Mouse (Mus musculus): ENCODE results near the gene Rps6ka5. TPM values are rescaled to one million over a fixed set of nuclear protein-coding genes. Genes with fewer than 3 reads are reported as not detected.
A peak's percentile ranks its signal among the peaks of the same experiment; 100 is the strongest.

The Rps6ka5 gene
- polyA plus RNA-seq, 2 experiments: 1.2 to 1.4 TPM

DNA sequence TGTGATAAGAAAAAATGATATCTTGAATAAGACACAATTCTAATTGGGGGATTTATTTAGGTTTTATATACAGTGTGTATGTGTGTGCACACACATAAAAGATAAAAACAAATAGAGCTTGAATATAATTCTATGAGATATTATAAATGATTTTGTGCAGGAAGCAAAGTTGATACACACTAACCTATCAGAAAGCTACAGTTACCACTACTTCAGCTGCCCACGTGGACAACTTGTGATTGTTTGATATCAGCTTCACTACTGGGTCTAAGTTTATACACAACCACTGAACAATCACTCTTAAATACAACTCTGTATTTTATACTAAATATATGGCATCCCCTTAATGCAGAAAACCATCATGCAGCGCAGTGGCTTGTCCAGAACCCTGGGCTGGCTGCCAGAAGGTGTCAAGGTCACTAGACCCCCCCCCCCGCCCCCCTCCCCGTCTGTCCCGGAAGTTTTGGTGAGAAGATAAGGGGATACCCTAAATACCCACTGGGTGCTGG, 113.5 kb downstream of the Rps6ka5 start:
- Histone ChIP-seq H3K9ac (replicated peaks) (no peak overlapping the region), H3K4me3 (ENCODE audit: insufficient read depth in 1 of 2, low read depth in 2 of 2, low read length in 2 of 2) (no peak overlapping the region), H3K9me3 (ENCODE audit: control insufficient read depth, low read length) (no peaks in the 10 kb centered on the region), H3K4me2 (ENCODE audit: low read depth) (no peak overlapping the region), H3K36me3 (replicated peaks; ENCODE audit: control insufficient read depth, insufficient read depth, low read depth) (no peaks in the 10 kb centered on the region), H3K27me3 (ENCODE audit: control insufficient read depth, insufficient read depth, low read length) (no peaks in the 10 kb centered on the region), H3K27ac (no peak overlapping the region), H3K4me1 (replicated peaks; ENCODE audit: control insufficient read depth in 2 of 2, insufficient read depth in 2 of 2, low read length in 1 of 2) (no peaks in the 10 kb centered on the region)
- TF ChIP-seq CTCF (IDR thresholded peaks at IDR 0.05; ENCODE audit: low read depth) (no peak), EP300 (IDR thresholded peaks at IDR 0.05; ENCODE audit: low read depth) (no peak)
- DNase-seq (ENCODE audit: low read depth in 3 of 3, low spot score in 3 of 3): no peak
- 29% methylated on average over 5 of the region's 5 CpGs for WGBS (ENCODE audit: insufficient replicate concordance)
- ATAC-seq (ENCODE audit: insufficient read depth): no peak

GRCm38 (mm10) chr12:100609766-100610165, 117.0 kb downstream of the Rps6ka5 start:
- no peak for TF ChIP-seq CTCF (IDR thresholded peaks at IDR 0.05; ENCODE audit: low read depth)
- no peak for TF ChIP-seq EP300 (IDR thresholded peaks at IDR 0.05; ENCODE audit: low read depth)
- whole genome bisulfite sequencing (ENCODE audit: insufficient replicate concordance): 76% methylated on average over 5 of the region's 5 CpGs
- Histone ChIP-seq H3K36me3 (replicated peaks; ENCODE audit: control insufficient read depth, insufficient read depth, low read depth) (no peaks in the 10 kb centered on the region), H3K27ac (no peak overlapping the region), H3K9me3 (ENCODE audit: control insufficient read depth, low read length) (no peaks in the 10 kb centered on the region), H3K4me1 (replicated peaks; ENCODE audit: control insufficient read depth in 2 of 2, insufficient read depth in 2 of 2, low read length in 1 of 2) (no peaks in the 10 kb centered on the region), H3K4me3 (ENCODE audit: insufficient read depth in 1 of 2, low read depth in 2 of 2, low read length in 2 of 2) (no peak overlapping the region), H3K9ac (replicated peaks) (no peak overlapping the region), H3K27me3 (ENCODE audit: control insufficient read depth, insufficient read depth, low read length) (no peaks in the 10 kb centered on the region), H3K4me2 (ENCODE audit: low read depth) (no peak overlapping the region)
- DNase-seq (ENCODE audit: low read depth in 3 of 3, low spot score in 3 of 3) (no peak), ATAC-seq (ENCODE audit: insufficient read depth) (no peak)

DNA sequence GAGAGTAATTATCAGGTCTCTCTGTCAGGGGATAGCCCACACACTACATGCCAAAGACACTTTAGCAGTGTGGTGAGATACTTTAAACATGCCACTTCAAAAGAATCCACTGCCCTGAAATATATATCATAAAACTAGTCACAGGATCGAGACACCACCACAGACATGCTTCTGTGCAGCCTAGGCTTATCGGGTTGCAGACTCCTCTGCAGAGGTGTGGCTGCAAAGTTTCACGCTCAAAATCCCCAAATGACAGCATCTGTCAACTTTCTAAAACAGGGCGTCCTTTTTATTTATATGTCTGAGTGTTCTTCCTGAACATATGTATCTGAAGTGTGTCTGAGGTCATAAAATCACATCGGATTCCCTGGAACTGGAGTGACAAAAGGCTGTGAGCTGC, 117.7 kb downstream of the Rps6ka5 start:
- no peaks in the 10 kb centered on the region for H3K4me1 ChIP-seq (replicated peaks; ENCODE audit: control insufficient read depth in 2 of 2, insufficient read depth in 2 of 2, low read length in 1 of 2)
- no peaks in the 10 kb centered on the region for H3K27me3 ChIP-seq (ENCODE audit: control insufficient read depth, insufficient read depth, low read length)
- DNase-seq (ENCODE audit: low read depth in 3 of 3, low spot score in 3 of 3): no peak
- 50% methylated on average over 5 of the region's 5 CpGs for WGBS (ENCODE audit: insufficient replicate concordance)
- no peak overlapping the region for H3K27ac ChIP-seq
- H3K4me2 ChIP-seq (ENCODE audit: low read depth): no peak overlapping the region
- no peak overlapping the region for H3K4me3 ChIP-seq (ENCODE audit: insufficient read depth in 1 of 2, low read depth in 2 of 2, low read length in 2 of 2)
- no peaks in the 10 kb centered on the region for H3K36me3 ChIP-seq (replicated peaks; ENCODE audit: control insufficient read depth, insufficient read depth, low read depth)
- no peaks in the 10 kb centered on the region for H3K9me3 ChIP-seq (ENCODE audit: control insufficient read depth, low read length)
- TF ChIP-seq EP300 (IDR thresholded peaks at IDR 0.05; ENCODE audit: low read depth): no peak
- no peak for TF ChIP-seq CTCF (IDR thresholded peaks at IDR 0.05; ENCODE audit: low read depth)
- no peak for ATAC-seq (ENCODE audit: insufficient read depth)
- no peak overlapping the region for H3K9ac ChIP-seq (replicated peaks)

DNA sequence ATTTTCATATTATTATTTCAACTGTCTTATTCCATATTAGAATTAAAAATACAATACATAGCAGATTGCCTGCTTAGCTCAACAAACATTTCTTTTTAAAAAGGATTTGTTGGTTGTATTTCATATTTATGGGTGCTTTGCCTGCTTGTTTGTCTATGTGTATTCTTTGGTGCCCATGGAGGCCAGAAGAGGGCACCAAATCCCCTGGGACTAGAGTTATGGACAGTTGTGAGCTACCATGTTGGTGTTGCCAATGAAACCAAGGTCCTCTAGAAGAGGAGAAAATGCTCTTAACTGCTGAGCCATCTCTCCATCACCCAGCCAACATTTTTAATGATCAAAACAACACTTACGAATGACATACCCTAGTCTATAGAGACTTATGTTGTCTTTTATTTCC, 120.0 kb downstream of the Rps6ka5 start:
- Histone ChIP-seq H3K4me1 (replicated peaks; ENCODE audit: control insufficient read depth in 2 of 2, insufficient read depth in 2 of 2, low read length in 1 of 2) (no peaks in the 10 kb centered on the region), H3K4me3 (ENCODE audit: insufficient read depth in 1 of 2, low read depth in 2 of 2, low read length in 2 of 2) (no peak overlapping the region), H3K4me2 (ENCODE audit: low read depth) (no peak overlapping the region), H3K9me3 (ENCODE audit: control insufficient read depth, low read length) (no peaks in the 10 kb centered on the region), H3K9ac (replicated peaks) (no peak overlapping the region), H3K36me3 (replicated peaks; ENCODE audit: control insufficient read depth, insufficient read depth, low read depth) (no peaks in the 10 kb centered on the region), H3K27me3 (ENCODE audit: control insufficient read depth, insufficient read depth, low read length) (no peaks in the 10 kb centered on the region), H3K27ac (no peak overlapping the region)
- no peak for ATAC-seq (ENCODE audit: insufficient read depth)
- DNase-seq (ENCODE audit: low read depth in 3 of 3, low spot score in 3 of 3): peak in 2 of 3 experiments; percentile 12 to 26
- WGBS (ENCODE audit: insufficient replicate concordance): 65% methylated on average over 1 of the region's 1 CpGs
- TF ChIP-seq EP300 (IDR thresholded peaks at IDR 0.05; ENCODE audit: low read depth) (no peak), CTCF (IDR thresholded peaks at IDR 0.05; ENCODE audit: low read depth) (peak; percentile 55)

DNA sequence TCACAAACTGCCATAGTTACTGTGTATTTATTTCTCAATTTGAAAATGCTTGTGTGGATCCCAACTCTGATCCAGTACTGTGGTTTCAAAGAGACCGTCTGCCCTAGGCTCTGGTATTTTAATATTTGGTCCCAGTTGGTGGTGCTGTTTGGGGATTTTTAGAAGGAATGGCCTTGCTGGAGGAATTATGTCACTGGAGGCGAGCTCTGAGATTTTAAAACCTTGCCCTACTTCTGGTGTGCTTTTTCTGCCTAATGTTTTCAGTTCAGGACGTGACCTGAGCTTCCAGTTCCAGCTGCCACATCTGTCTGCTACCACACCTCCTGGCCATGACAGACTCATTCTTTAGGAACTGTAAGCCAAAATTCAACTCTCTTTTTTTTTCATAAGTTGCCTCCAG, 121.2 kb downstream of the Rps6ka5 start:
- WGBS (ENCODE audit: insufficient replicate concordance): 59% methylated on average over 3 of the region's 3 CpGs

More for the DNA sequence above, 121.2 kb downstream of the Rps6ka5 start:
- ATAC-seq (ENCODE audit: insufficient read depth) (no peak), DNase-seq (ENCODE audit: low read depth in 3 of 3, low spot score in 3 of 3) (no peak)
- Histone ChIP-seq H3K27me3 (ENCODE audit: control insufficient read depth, insufficient read depth, low read length) (no peaks in the 10 kb centered on the region), H3K9me3 (ENCODE audit: control insufficient read depth, low read length) (no peaks in the 10 kb centered on the region), H3K27ac (no peak overlapping the region), H3K4me2 (ENCODE audit: low read depth) (no peak overlapping the region), H3K36me3 (replicated peaks; ENCODE audit: control insufficient read depth, insufficient read depth, low read depth) (no peaks in the 10 kb centered on the region), H3K4me1 (replicated peaks; ENCODE audit: control insufficient read depth in 2 of 2, insufficient read depth in 2 of 2, low read length in 1 of 2) (no peaks in the 10 kb centered on the region), H3K4me3 (ENCODE audit: insufficient read depth in 1 of 2, low read depth in 2 of 2, low read length in 2 of 2) (no peak overlapping the region), H3K9ac (replicated peaks) (no peak overlapping the region)
- no peak for TF ChIP-seq CTCF (IDR thresholded peaks at IDR 0.05; ENCODE audit: low read depth)
- no peak for TF ChIP-seq EP300 (IDR thresholded peaks at IDR 0.05; ENCODE audit: low read depth)
